Mouse (Mus musculus): Measurements from ENCODE around the gene Fbxo10.
"Not testable (repeated sequence)": the region's sequence is repeated elsewhere in the genome, so short reads cannot be mapped to it uniquely, and the experiment has no call there.

The Fbxo10 gene

DNA sequence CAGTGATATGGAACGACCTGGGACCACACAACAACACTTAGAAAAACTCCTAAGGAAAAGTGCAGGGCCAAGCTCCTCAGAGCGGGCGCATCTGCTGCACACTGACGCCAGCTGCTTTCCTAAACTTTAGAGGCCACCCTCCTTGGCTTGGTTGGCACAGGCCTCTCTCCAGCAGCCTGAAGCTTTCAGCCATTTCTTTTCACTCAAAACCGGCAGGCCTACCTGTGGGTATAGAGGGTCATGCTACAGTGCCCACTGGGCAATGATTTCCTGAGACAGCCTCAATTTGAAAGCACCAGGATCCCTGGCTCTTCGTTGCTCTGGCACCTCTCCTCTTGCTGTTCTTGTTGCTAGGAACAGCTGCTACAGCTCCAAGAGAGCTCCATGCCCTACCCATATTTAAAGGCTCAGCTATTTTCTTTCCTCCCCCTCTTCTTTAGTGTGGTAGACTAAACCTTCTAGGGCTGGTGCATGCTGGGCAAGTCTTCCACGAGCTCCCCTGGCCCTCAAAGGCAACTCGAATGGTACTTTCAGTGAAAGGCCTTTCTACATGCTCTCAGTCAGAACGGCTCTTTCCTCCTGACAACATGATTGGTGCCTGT lies 37.0 kb downstream of the Fbxo10 start:
- no peak for DNase-seq

DNA sequence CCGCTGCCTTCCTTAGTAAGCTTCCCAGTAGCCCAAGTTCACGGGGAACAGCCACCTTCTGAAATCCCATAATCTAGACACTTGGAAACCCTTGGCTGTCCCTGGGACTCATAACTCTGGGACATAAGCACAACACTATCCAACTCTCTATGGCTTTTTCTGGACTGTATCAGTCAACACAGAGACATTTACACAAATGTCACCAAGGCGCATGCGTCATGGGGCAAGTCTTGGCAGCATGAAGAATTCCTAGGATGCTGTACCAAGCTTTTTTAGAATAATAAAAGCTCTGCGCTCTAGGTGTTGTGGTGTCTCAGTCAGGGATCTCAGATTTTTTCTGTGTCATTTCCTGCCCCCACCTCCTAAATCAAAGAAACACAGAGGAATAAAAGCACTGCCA lies 37.7 kb downstream of the Fbxo10 start:
- DNase-seq = no peak

DNA sequence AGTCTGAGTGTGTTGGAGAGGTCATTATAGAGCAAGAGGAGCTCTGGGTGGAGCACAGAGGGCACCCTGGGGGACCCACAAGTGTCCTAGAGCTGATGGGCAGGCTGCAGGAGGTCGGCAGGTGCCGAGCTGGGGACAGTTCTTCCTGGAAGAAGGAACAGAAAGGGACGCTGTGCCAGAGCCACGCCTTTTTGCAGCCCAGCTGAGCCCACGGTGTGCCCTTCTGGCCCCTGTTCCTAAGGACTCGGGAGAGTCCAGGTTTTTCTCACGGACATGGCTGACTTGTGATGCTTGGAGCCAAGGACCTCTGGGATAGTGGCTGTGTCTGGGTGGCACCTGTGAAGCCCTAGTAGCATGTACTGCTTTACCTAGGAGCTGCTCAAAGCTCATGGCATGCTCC lies 43.6 kb downstream of the Fbxo10 start:
- DNase-seq = no peak

DNA sequence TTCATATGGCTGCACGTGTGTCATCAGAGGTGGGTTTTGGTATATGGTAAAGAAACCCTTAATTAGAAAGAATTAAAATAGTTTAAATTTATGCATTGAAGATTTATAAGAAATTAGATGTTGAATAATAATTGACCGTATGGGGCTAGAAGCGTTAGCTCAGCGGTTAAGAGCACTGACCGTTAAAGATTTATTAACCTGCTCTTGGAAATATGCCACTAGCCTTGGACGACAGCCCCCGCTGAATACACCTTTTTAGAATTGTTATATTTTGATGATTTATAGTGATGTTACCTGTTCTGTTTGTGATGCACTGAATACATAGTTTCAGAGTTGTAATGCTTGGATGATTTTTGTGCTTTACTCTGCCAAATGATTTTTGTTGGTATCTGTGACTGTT lies 44.9 kb downstream of the Fbxo10 start:
- not testable (repeated sequence) for DNase-seq

- DNase-seq = peak in 1 of 2 experiments; percentile 16
These were observed 45.5 kb downstream of the Fbxo10 start for GRCm38 (mm10) chr4:45038879-45039278.

GRCm38 (mm10) chr4:45037455-45038410 lies 46.7 kb downstream of the Fbxo10 start:
- no peak for DNase-seq

- DNase-seq = no peak
These were observed 47.8 kb downstream of the Fbxo10 start for GRCm38 (mm10) chr4:45036571-45036970.

DNA sequence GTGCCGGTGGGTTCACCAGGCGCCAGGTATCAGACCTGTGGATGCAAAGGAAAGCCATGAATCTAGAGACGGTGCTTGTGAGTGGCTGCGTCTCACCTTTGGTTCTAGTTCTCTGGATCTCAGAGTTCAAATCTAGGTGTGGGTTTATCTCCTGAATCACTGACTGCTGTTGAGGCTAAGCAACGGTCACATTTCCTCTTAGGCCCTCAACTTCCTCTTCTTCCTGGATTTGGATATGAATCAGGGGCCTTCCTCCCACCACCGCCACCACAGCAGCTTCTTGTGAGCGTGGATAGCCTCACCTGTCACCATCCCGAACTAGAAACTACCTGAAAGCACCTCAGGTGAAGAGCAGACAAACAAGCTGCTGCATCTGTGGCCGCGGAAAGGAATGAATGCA lies 48.4 kb downstream of the Fbxo10 start:
- no peak for DNase-seq

DNA sequence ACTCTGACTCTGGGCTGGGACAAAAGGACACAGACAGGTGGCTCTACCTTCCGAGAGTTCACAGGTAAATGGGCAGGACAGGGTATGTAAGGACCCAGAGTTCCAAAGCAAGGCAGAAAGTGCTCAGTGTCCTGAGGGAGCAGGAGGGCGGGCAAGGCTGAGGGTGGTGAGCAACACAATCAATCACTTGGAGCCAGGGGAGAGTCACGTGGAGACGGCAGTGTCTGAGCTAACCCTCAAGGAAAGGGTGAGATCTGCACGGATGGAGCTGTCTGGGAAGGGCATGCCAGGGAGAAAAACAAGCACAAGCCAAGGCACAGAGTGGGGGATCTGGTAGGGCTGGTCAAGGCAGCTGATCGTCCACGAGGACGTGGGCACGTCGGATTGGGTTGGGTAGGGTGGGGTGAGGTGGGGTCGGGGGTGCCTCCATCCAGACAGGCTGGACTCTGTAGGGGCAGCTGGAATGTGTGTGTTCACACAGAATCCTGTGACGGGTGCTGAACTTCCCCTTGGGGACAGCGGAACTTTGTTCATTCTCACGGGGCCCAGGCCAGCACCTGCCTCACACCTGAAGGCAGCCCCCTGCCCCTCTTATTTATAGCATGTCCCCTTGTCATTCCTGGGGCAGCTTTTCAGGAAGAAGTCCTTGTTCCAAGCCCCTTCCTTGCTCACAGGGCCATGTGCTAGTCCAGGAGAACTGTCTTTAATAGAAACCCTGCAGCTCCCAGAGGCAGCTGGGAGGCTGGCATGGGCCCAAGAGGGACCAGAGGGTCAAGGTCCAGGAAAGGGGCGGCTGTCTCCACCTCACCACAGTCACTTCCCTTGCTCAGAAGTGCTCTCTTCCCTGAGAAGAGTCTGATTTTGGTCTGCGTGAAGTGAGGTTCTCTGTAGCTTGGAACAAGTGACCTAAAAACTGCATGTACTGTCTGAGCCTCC lies 49.4 kb downstream of the Fbxo10 start:
- no peak for DNase-seq

- no peak for DNase-seq
These were observed 51.8 kb downstream of the Fbxo10 start for GRCm38 (mm10) chr4:45032586-45032985.

GRCm38 (mm10) chr4:45026459-45026858 lies 57.9 kb downstream of the Fbxo10 start:
- DNase-seq = no peak

DNA sequence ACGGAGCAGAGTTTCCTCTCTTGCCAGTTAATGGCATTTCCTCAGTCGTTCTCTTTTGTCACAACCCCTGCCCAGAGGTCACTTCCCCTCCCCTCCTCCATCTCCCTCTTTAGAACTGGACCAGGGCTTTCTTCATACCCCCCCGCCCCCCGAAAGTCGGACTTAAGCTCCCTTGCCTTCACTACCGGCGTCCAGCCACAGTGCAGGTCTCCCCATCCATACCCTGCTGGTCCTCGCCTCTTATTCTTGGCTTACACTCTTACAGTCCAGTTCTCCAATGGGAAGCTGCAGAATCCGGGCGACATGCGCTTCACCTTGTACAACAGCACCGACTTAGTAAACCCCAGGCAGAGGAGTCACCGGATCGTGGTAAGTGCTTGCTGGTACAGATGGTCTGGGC lies 65.4 kb downstream of the Fbxo10 start:
- DNase-seq = no peak

DNA sequence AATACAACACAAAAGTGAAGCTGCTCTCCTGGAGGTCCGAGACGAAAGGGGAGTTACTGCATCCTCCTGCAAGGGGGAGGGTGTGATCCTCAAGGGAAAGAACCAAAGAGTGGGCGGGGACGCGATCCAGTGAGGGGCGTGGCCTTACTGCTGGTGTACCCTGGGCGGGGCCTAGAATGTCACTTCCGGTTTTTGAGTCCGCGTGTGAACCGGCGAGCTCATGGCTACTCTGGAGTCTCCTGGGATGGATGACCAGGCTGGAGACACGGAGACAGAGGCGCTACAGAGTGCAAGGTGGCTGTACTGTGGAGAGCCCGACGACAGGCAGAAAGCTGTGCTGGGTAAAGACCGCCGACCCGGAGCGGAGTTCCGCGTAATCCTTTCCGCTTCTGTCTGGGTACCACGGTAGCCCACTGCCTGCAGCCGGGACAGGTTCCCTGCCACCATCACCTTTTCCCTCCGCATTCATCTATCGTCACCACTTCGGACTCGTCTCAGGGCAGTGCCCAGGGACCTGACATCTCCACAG lies 65.9 kb downstream of the Fbxo10 start, which contains the start of gene Polr1e:
Gene Polr1e, plus strand, starts transcription at position 132 of the 529 bp plus-strand sequence.
- peak; percentile 86 to 96 for DNase-seq

GRCm38 (mm10) chr4:45015615-45016014 lies 68.8 kb downstream of the Fbxo10 start:
- peak in 1 of 2 experiments; percentile 30 for DNase-seq

DNA sequence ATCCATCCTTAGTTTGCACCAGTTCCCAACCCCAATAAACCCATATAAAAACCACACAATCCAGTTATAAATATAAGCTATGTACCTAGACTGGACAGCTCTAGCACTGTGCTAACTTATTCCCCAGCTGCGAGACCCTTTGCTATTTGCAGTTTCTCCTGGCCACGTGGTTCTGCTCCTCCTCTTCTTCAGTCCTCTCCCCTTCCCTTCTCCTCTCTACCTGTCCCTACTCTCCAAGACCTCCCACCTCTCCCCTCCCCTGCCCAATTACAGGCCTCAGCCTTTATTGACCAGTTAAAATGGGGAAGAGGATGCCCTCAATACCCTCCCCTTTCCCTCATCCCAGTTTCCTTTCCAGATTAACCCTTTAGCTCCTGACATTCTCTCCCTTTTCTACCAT lies 70.9 kb downstream of the Fbxo10 start:
- no peak for DNase-seq

DNA sequence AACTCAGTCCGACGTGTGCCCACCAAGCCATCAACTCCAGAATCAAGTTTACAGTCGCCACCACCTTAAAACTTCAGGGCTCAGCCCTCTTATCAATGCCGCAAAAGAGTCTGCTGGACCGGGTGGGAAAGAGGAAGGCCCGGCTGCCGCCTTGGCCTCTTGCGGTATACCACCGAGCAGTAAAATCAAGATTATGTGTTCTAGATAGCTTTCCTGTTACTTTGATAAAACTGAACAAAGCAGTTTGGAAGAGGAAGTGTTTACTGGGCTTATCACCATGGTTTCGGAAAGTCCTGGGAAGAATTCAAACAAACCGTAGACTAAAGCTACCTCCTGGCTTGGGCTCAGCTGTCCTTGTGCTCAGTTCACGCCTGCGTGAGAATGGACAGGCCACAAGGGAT lies 71.4 kb downstream of the Fbxo10 start:
- DNase-seq = no peak

- DNase-seq = peak; percentile 94 to 99
These were observed 72.1 kb downstream of the Fbxo10 start, which contains the start of gene Zbtb5 for GRCm38 (mm10) chr4:45012105-45012975. TSS of gene Zbtb5 (minus strand) at chr4:45012412.

- no peak for DNase-seq
These were observed 72.8 kb downstream of the Fbxo10 start for GRCm38 (mm10) chr4:45011581-45012104.

- DNase-seq = no peak
These were observed 73.5 kb downstream of the Fbxo10 start for GRCm38 (mm10) chr4:45010806-45011415.

GRCm38 (mm10) chr4:45005452-45005851 lies 79.0 kb downstream of the Fbxo10 start:
- DNase-seq = no peak

GRCm38 (mm10) chr4:45000001-45000400 lies 84.4 kb downstream of the Fbxo10 start:
- no peak for DNase-seq
